Mouse (Mus musculus) spleen, adult 2 months (tissue): Measurements from ENCODE around the gene Atrx. TPM values are rescaled to one million over a fixed set of nuclear protein-coding genes. Genes with fewer than 3 reads are reported as not detected.
"Not testable (repeated sequence)": the region's sequence is repeated elsewhere in the genome, so short reads cannot be mapped to it uniquely, and the experiment has no call there.

ENCODE experiments used
- DNase-seq, 2 experiments: peaks; one replicate each; pipeline versions ENCODE4 v3.0.0 to v3.0.0-alpha.2; 2012 to 2021; ENCODE audit warnings: low spot score in 2 of 2, low read depth in 1 of 2
- H3K27ac ChIP-seq: fragments of 200-500 bp; 2 replicates; pipeline ENCODE4 v1.5.1; 2012; ENCODE audit warnings: low read length, inconsistent platforms; ENCODE audit not compliant: insufficient read depth
- H3K27me3 ChIP-seq: fragments of 200-500 bp; 2 replicates; pipeline ENCODE4 v1.6.1; 2012; ENCODE audit warnings: mild to moderate bottlenecking, moderate library complexity, low read length, inconsistent platforms; ENCODE audit not compliant: control insufficient read depth, insufficient read depth
- H3K36me3 ChIP-seq: fragments of 200-500 bp; 2 replicates; pipeline ENCODE4 v1.6.1; 2012; ENCODE audit warnings: mild to moderate bottlenecking, low read length, inconsistent platforms; ENCODE audit not compliant: control insufficient read depth, insufficient read depth
- H3K4me1 ChIP-seq: fragments of 200-500 bp; 2 replicates; pipeline ENCODE4 v1.6.1; 2011; ENCODE audit warnings: inconsistent platforms; ENCODE audit not compliant: control insufficient read depth, insufficient read depth, insufficient read length
- H3K4me3 ChIP-seq: fragments of 200-500 bp; 2 replicates; pipeline ENCODE4 v1.5.1; 2011; ENCODE audit warnings: mild to moderate bottlenecking, inconsistent platforms; ENCODE audit not compliant: insufficient read depth, insufficient read length; ENCODE audit errors: extremely low read depth
- CTCF ChIP-seq: fragments of 200-500 bp; IDR thresholded peaks from 2 replicates; pipeline ENCODE4 v1.5.1; 2011; ENCODE audit warnings: mild to moderate bottlenecking, inconsistent platforms; ENCODE audit not compliant: insufficient read depth, insufficient read length, insufficient replicate concordance; ENCODE audit errors: extremely low read depth
- POLR2A ChIP-seq: fragments of 200-500 bp; IDR thresholded peaks from 2 replicates; pipeline ENCODE4 v1.6.1; 2011; ENCODE audit warnings: low read depth, low read length, inconsistent platforms
- WGBS: fragments of 180-500 bp; shearing (Covaris S2); methylation state at CpG from one replicate; pipeline ENCODE4 v1.1.7; 2018; 5-methylcytosine and 5-hydroxymethylcytosine counted together
- polyA plus RNA-seq: library from polyadenylated mRNA; depleted of rRNA; stranded (reverse); fragments of >200 nt; gene quantifications from 2 replicates; pipeline ENCODE4 v1.2.3, GENCODE M21; 2012

Atrx gene
- polyA plus RNA-seq, 1 experiment = 31.7 TPM

DNA sequence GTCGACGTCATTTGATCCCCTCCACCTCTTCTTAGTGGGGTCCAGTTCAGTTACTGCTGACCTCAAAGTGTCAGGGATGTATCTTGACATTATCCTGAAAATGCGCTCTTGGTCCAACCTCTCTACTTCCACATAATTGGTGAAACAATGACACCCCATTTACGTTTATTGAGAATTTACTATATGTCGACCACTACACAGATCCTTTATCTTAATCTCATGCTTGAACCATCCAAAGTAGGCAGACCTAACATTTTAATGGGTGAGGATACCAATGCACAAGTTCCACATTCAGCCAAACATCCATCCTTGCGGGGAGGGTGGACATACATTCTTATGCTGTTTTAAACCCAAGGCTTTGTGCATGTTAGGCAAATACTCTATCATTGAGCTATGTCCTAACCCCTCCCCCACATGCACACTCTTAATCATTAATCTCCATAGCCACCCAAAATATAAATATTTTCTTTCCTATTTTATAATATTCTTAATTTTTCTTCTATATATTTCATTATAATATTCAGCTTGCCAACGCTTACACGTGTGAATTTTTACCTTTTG, 355 bp upstream of the Atrx start:
- no peak overlapping the region; the same call in 1 of the 2 replicates for H3K4me3 ChIP-seq
- no peak overlapping the region for H3K27ac ChIP-seq
- WGBS = 38% methylated on average over 8 of the region's 8 CpGs
- no peak for DNase-seq
- TF ChIP-seq CTCF (no peak), POLR2A (no peak)
- peaks cover 5% of the 10 kb centered on the region; the same call in 1 of the 2 replicates for H3K4me1 ChIP-seq
- no peaks in the 10 kb centered on the region for H3K36me3 ChIP-seq
- H3K27me3 ChIP-seq = no peaks in the 10 kb centered on the region

DNA sequence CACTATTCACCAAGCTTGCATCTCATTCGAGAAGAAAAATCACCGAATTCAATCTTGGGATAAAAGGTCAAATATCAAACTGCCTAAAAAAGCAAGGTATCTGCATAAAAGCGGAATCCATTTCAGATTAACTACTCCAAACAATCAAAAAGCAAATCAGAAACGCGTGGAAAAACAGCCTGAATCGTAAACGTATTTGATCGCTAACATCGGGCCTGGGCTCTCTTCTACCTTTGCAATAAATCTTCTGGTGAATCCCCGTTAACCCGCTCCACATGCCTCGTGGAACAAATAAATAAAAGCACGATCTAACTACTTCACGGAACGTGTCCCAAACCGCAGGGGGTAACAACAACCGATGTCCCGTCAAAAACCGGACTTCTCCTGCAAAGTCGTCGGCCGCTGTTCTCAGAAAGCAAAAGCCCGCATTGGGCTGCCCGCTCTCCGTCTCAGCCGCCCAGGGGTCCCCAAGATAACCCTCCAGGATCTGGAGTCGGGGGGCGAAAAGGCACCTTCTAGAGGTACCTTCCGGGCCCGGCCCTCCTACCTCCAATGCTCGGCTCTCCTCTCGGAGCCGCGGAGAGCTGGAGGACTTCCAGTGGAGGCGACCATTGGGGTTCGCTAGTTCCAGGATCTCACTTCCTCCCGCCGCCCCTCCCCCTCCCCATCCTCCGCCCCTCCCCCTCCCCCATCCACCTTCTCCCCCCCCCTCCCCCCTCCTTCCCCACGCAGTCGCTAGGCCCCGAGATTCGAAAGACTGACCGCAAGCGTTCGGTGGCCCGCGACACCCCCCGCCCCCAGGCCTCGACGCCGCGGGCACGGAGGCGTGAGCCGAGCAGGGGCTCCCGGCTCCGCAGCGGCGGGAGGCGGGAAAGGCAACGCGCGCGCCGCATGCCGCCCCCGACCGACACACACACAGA, 1.0 kb downstream of the Atrx start:
- no peaks in the 10 kb centered on the region for H3K27me3 ChIP-seq
- peak in 1 of 2 experiments; percentile 15 for DNase-seq
- H3K4me3 ChIP-seq = peak overlapping the region; percentile 88
- H3K36me3 ChIP-seq = no peaks in the 10 kb centered on the region
- H3K27ac ChIP-seq = peak overlapping the region; percentile 97
- WGBS = 37% methylated on average over 61 of the region's 69 CpGs
- no peak for TF ChIP-seq POLR2A
- peaks cover 5% of the 10 kb centered on the region; the same call in 1 of the 2 replicates for H3K4me1 ChIP-seq

- TF ChIP-seq CTCF = no peak
- no peak for TF ChIP-seq POLR2A
Observed at GRCm38 (mm10) chrX:105926121-105926735, 3.0 kb downstream of the Atrx start.

GRCm38 (mm10) chrX:105924326-105925070, 4.7 kb downstream of the Atrx start:
- no peaks in the 10 kb centered on the region for H3K27me3 ChIP-seq
- 82% methylated on average over 5 of the region's 5 CpGs for WGBS
- no peak for DNase-seq
- peaks cover 5% of the 10 kb centered on the region; the same call in 1 of the 2 replicates for H3K4me1 ChIP-seq
- TF ChIP-seq CTCF (no peak), POLR2A (no peak)
- no peak overlapping the region for H3K4me3 ChIP-seq
- H3K27ac ChIP-seq = no peak overlapping the region
- no peaks in the 10 kb centered on the region for H3K36me3 ChIP-seq

More at GRCm38 (mm10) chrX:105926121-105926735, 3.0 kb downstream of the Atrx start:
- Histone ChIP-seq H3K27ac (peak overlapping the region; percentile 57), H3K4me3 (no peak overlapping the region; the same call in none of the 2 replicates), H3K36me3 (no peaks in the 10 kb centered on the region), H3K4me1 (peaks cover 5% of the 10 kb centered on the region; the same call in 1 of the 2 replicates), H3K27me3 (no peaks in the 10 kb centered on the region)
- 35% methylated on average over 12 of the region's 12 CpGs for WGBS
- DNase-seq = no peak

- Histone ChIP-seq H3K36me3 (no peaks in the 10 kb centered on the region), H3K27ac (no peak overlapping the region), H3K4me1 (peaks cover 5% of the 10 kb centered on the region; the same call in 1 of the 2 replicates), H3K27me3 (no peaks in the 10 kb centered on the region), H3K4me3 (no peak overlapping the region)
- TF ChIP-seq POLR2A (no peak), CTCF (no peak)
- DNase-seq = no peak
- no CpG with 5 or more reads among the region's 1 CpGs for WGBS
Observed at GRCm38 (mm10) chrX:105923896-105924295, 5.3 kb downstream of the Atrx start.

DNA sequence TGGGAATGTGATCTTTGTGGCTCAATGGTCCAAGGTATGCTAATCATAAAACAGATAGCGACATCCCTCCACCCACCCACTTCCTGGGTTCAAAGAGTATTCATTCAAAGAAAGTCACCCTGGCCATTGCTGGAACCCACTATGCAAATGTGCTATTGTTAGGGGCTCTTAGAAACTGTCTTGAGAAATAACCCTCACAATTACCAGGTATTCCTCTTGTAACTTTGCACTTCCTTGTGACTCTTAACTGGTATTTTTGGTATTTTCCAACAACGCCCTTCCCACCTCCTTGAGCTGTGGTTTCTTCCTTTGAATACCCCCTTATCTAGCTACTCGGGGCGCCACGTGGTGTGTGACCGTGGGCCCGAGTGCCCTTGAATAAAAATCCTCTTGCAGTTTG, 6.2 kb downstream of the Atrx start:
- WGBS = 75% methylated on average over 7 of the region's 7 CpGs
- not testable (repeated sequence) for H3K4me1 ChIP-seq, DNase-seq, H3K27ac ChIP-seq, H3K27me3 ChIP-seq, H3K4me3 ChIP-seq, H3K36me3 ChIP-seq
